Mouse (Mus musculus) embryonic facial prominence, embryonic 14.5 days (tissue): ENCODE data around the gene Tma7. TPM values are rescaled to one million over a fixed set of nuclear protein-coding genes. Genes with fewer than 3 reads are reported as not detected.

Source experiments
- ATAC-seq: fragments of 200-750 bp; cut with Nextera tagmentation; 2 replicates; pipeline ENCODE4 v1.8.0; 2017; ENCODE audit warnings: low read depth, moderate number of reproducible peaks, moderate TSS enrichment
- DNase-seq: peaks from one replicate; pipeline ENCODE4 v3.0.0-alpha.2; 2015; ENCODE audit warnings: low spot score
- H3K27ac ChIP-seq: fragments of 300-500 bp; sonication (generic); replicated peaks from 2 replicates; pipeline ENCODE4 v1.5.1; 2014; ENCODE audit warnings: low read depth, mild to moderate bottlenecking, low read length, moderate library complexity
- H3K27me3 ChIP-seq: fragments of 300-500 bp; sonication (generic); replicated peaks from 2 replicates; pipeline ENCODE4 v1.6.1; 2014; ENCODE audit warnings: low read length; ENCODE audit not compliant: control insufficient read depth, insufficient read depth
- H3K36me3 ChIP-seq: fragments of 300-500 bp; sonication (generic); 2 replicates; pipeline ENCODE4 v1.6.1; 2014; ENCODE audit warnings: low read length, mixed read lengths; ENCODE audit not compliant: control insufficient read depth, insufficient read depth
- H3K4me1 ChIP-seq: fragments of 300-500 bp; sonication (generic); 2 replicates; pipeline ENCODE4 v1.6.1; 2014; ENCODE audit warnings: antibody characterized with exemption, low read length; ENCODE audit not compliant: control insufficient read depth, insufficient read depth
- H3K4me2 ChIP-seq: fragments of 300-500 bp; sonication (generic); 2 replicates; pipeline ENCODE4 v1.6.1; 2014; ENCODE audit warnings: low read depth, mild to moderate bottlenecking, low read length, moderate library complexity, mixed read lengths
- H3K4me3 ChIP-seq: fragments of 300-500 bp; sonication (generic); 2 replicates; pipeline ENCODE4 v1.5.1; 2014; ENCODE audit warnings: low read depth, mild to moderate bottlenecking, low read length
- H3K9ac ChIP-seq: fragments of 300-500 bp; sonication (generic); 2 replicates; pipeline ENCODE4 v1.6.1; 2014; ENCODE audit warnings: low read depth, mild to moderate bottlenecking, low read length, moderate library complexity, mixed read lengths
- H3K9me3 ChIP-seq: fragments of 300-500 bp; sonication (generic); 2 replicates; pipeline ENCODE4 v1.6.1; 2016; ENCODE audit warnings: low read length; ENCODE audit not compliant: control insufficient read depth
- WGBS: fragments of 180-500 bp; shearing (Covaris S2); extraction: QIAGEN DNeasy Blood & Tissue Kit; methylation state at CpG from one replicate; pipeline ENCODE4 v1.1.7; 2014; 5-methylcytosine and 5-hydroxymethylcytosine counted together
- polyA plus RNA-seq: library from polyadenylated mRNA; unstranded; fragments of >200 nt; fragmentation: Nextera tagmentation; extraction: Ambion mirVana; gene quantifications from 2 replicates; pipeline ENCODE4 v1.2.1, GENCODE M21; 2014

Tma7 gene
- polyA plus RNA-seq, 1 experiment from 2014 or later, result 655 TPM

GRCm38 (mm10) chr9:109093786-109094552 is 11.6 kb upstream of the Tma7 start:
- ATAC-seq, result no peak
- peak; percentile 59 for DNase-seq
- Histone ChIP-seq H3K4me3 (peak overlapping the region; percentile 77), H3K4me1 (peaks cover 38% of the 10 kb centered on the region), H3K9me3 (no peaks in the 10 kb centered on the region), H3K27me3 (no peaks in the 10 kb centered on the region), H3K36me3 (peaks cover 21% of the 10 kb centered on the region), H3K27ac (peak overlapping the region; percentile 100), H3K4me2 (peak overlapping the region; percentile 85), H3K9ac (0 out of 2 replicates have a peak overlapping the region, but pooled peaks have one; percentile 4)
- 18% methylated on average over 11 of the region's 11 CpGs for WGBS

GRCm38 (mm10) chr9:109092799-109093198 is 10.4 kb upstream of the Tma7 start:
- no peak overlapping the region for H3K27ac ChIP-seq
- no peak for ATAC-seq
- no peak overlapping the region for H3K4me2 ChIP-seq
- H3K9ac ChIP-seq, result no peak overlapping the region
- H3K36me3 ChIP-seq, result peaks cover 21% of the 10 kb centered on the region
- DNase-seq, result no peak
- no peaks in the 10 kb centered on the region for H3K27me3 ChIP-seq
- peaks cover 26% of the 10 kb centered on the region for H3K4me1 ChIP-seq
- no peak overlapping the region for H3K4me3 ChIP-seq
- WGBS, result 39% methylated on average over 6 of the region's 6 CpGs
- no peaks in the 10 kb centered on the region for H3K9me3 ChIP-seq

- no peak overlapping the region for H3K27ac ChIP-seq
- DNase-seq (no peak), ATAC-seq (no peak)
- no peak overlapping the region for H3K9ac ChIP-seq
- peaks cover 16% of the 10 kb centered on the region for H3K4me1 ChIP-seq
- H3K27me3 ChIP-seq, result no peaks in the 10 kb centered on the region
- 75% methylated on average over 8 of the region's 8 CpGs for WGBS
- no peaks in the 10 kb centered on the region for H3K9me3 ChIP-seq
- no peak overlapping the region for H3K4me2 ChIP-seq
- H3K4me3 ChIP-seq, result no peak overlapping the region
- peaks cover 21% of the 10 kb centered on the region for H3K36me3 ChIP-seq
These were observed 9.4 kb upstream of the Tma7 start for GRCm38 (mm10) chr9:109091802-109092201.

GRCm38 (mm10) chr9:109090446-109090845 is 8.1 kb upstream of the Tma7 start:
- Histone ChIP-seq H3K9me3 (no peaks in the 10 kb centered on the region), H3K4me2 (no peak overlapping the region), H3K4me1 (peaks cover 10% of the 10 kb centered on the region), H3K9ac (no peak overlapping the region), H3K4me3 (no peak overlapping the region), H3K27me3 (no peaks in the 10 kb centered on the region), H3K36me3 (peaks cover 21% of the 10 kb centered on the region), H3K27ac (no peak overlapping the region)
- ATAC-seq, result no peak
- DNase-seq, result peak; percentile 87
- WGBS, result 72% methylated on average over 15 of the region's 15 CpGs

- 11% methylated on average over 5 of the region's 5 CpGs for WGBS
- ATAC-seq (no peak), DNase-seq (peak; percentile 81)
- Histone ChIP-seq H3K27me3 (no peaks in the 10 kb centered on the region), H3K27ac (no peak overlapping the region), H3K4me2 (no peak overlapping the region), H3K36me3 (peaks cover 21% of the 10 kb centered on the region), H3K9ac (0 out of 2 replicates have a peak overlapping the region, but pooled peaks have one; percentile 25), H3K4me1 (peaks cover 3% of the 10 kb centered on the region; the same call in 1 of the 2 replicates), H3K4me3 (no peak overlapping the region), H3K9me3 (no peaks in the 10 kb centered on the region)
These were observed 5.6 kb upstream of the Tma7 start for GRCm38 (mm10) chr9:109087987-109088386.

- WGBS, result 12% methylated on average over 2 of the region's 2 CpGs
These were observed 2.5 kb upstream of the Tma7 start for GRCm38 (mm10) chr9:109084922-109085321.

GRCm38 (mm10) chr9:109081749-109082123 is 651 bp downstream of the Tma7 start:
- 5% methylated on average over 11 of the region's 11 CpGs for WGBS
- Histone ChIP-seq H3K4me3 (peak overlapping the region; percentile 81), H3K27me3 (no peaks in the 10 kb centered on the region), H3K9me3 (no peaks in the 10 kb centered on the region), H3K9ac (peak overlapping the region; percentile 84), H3K4me2 (peak overlapping the region; percentile 88), H3K27ac (peak overlapping the region; percentile 65; the same call in 1 of the 2 replicates), H3K4me1 (peaks cover 14% of the 10 kb centered on the region), H3K36me3 (peaks cover 28% of the 10 kb centered on the region)
- ATAC-seq, result peak; percentile 10; the same call in 1 of the 2 replicates
- no peak for DNase-seq

More at GRCm38 (mm10) chr9:109084922-109085321, 2.5 kb upstream of the Tma7 start:
- Histone ChIP-seq H3K27ac (no peak overlapping the region), H3K4me1 (peaks cover 14% of the 10 kb centered on the region), H3K9me3 (no peaks in the 10 kb centered on the region), H3K27me3 (no peaks in the 10 kb centered on the region), H3K4me2 (no peak overlapping the region), H3K9ac (no peak overlapping the region), H3K4me3 (no peak overlapping the region), H3K36me3 (peaks cover 17% of the 10 kb centered on the region)
- DNase-seq, result peak; percentile 64
- no peak for ATAC-seq

GRCm38 (mm10) chr9:109080516-109080915 is 1.9 kb downstream of the Tma7 start:
- H3K4me2 ChIP-seq, result peak overlapping the region; percentile 88; the same call in 1 of the 2 replicates
- no peak for DNase-seq
- 98% methylated on average over 3 of the region's 3 CpGs for WGBS
- no peak overlapping the region for H3K4me3 ChIP-seq
- H3K9ac ChIP-seq, result no peak overlapping the region
- no peaks in the 10 kb centered on the region for H3K27me3 ChIP-seq
- ATAC-seq, result no peak
- no peak overlapping the region for H3K27ac ChIP-seq
- peaks cover 14% of the 10 kb centered on the region for H3K4me1 ChIP-seq
- H3K9me3 ChIP-seq, result no peaks in the 10 kb centered on the region
- H3K36me3 ChIP-seq, result peaks cover 28% of the 10 kb centered on the region
